Mouse (Mus musculus) embryonic facial prominence, embryonic 10.5 days (tissue): ENCODE results near the gene Nanos2. TPM values are rescaled to one million over a fixed set of nuclear protein-coding genes. Genes with fewer than 3 reads are reported as not detected.

Experiments
- DNase-seq: peaks from one replicate; pipeline ENCODE4 v3.0.0-alpha.2; 2017; ENCODE audit warnings: low spot score
- H3K27ac ChIP-seq: fragments of 300-500 bp; sonication (generic); replicated peaks from 2 replicates; pipeline ENCODE4 v1.5.1; 2016; ENCODE audit warnings: mild to moderate bottlenecking
- H3K27me3 ChIP-seq: fragments of 300-500 bp; sonication (generic); replicated peaks from 2 replicates; pipeline ENCODE4 v1.6.1; 2016; ENCODE audit warnings: low read depth, mild to moderate bottlenecking; ENCODE audit not compliant: poor library complexity, severe bottlenecking
- H3K36me3 ChIP-seq: fragments of 300-500 bp; sonication (generic); replicated peaks from 2 replicates; pipeline ENCODE4 v1.6.1; 2016; ENCODE audit warnings: mild to moderate bottlenecking, moderate library complexity
- H3K4me1 ChIP-seq: fragments of 300-500 bp; sonication (generic); 2 replicates; pipeline ENCODE4 v1.6.1; 2016
- H3K4me3 ChIP-seq: fragments of 300-500 bp; sonication (generic); 2 replicates; pipeline ENCODE4 v1.5.1; 2016; ENCODE audit warnings: mild to moderate bottlenecking, moderate library complexity
- H3K9me3 ChIP-seq: fragments of 300-500 bp; sonication (generic); 2 replicates; pipeline ENCODE4 v1.6.1; 2016; ENCODE audit warnings: mild to moderate bottlenecking
- WGBS: fragments of 180-500 bp; shearing (Covaris S2); methylation state at CpG from one replicate; pipeline ENCODE4 v1.1.7; 2016; 5-methylcytosine and 5-hydroxymethylcytosine counted together
- polyA plus RNA-seq: library from polyadenylated mRNA; unstranded; fragments of >200 nt; fragmentation: Nextera tagmentation; extraction: Ambion mirVana; gene quantifications from 2 replicates; pipeline ENCODE4 v1.2.1, GENCODE M21; 2016

The Nanos2 gene
- polyA plus RNA-seq, 1 experiment from 2014 or later = not detected

GRCm38 (mm10) chr7:19024581-19025255, 37.5 kb downstream of the Nanos2 start:
- peaks cover 41% of the 10 kb centered on the region for H3K27me3 ChIP-seq
- 1% methylated on average over 36 of the region's 36 CpGs for WGBS
- peaks cover 14% of the 10 kb centered on the region for H3K36me3 ChIP-seq
- DNase-seq = no peak
- H3K27ac ChIP-seq = peak overlapping the region; percentile 92
- peak overlapping the region; percentile 97 for H3K4me3 ChIP-seq
- no peaks in the 10 kb centered on the region for H3K9me3 ChIP-seq
- peaks cover 37% of the 10 kb centered on the region for H3K4me1 ChIP-seq

GRCm38 (mm10) chr7:19028067-19028466, 40.9 kb downstream of the Nanos2 start:
- H3K4me3 ChIP-seq = no peak overlapping the region
- H3K4me1 ChIP-seq = peaks cover 33% of the 10 kb centered on the region
- H3K9me3 ChIP-seq = no peaks in the 10 kb centered on the region
- H3K27ac ChIP-seq = no peak overlapping the region
- peaks cover 47% of the 10 kb centered on the region for H3K36me3 ChIP-seq
- DNase-seq = no peak
- peaks cover 9% of the 10 kb centered on the region for H3K27me3 ChIP-seq

GRCm38 (mm10) chr7:19029084-19029653, 42.0 kb downstream of the Nanos2 start:
- H3K4me3 ChIP-seq = no peak overlapping the region
- no peak overlapping the region for H3K27ac ChIP-seq
- peak; percentile 73 for DNase-seq
- no peaks in the 10 kb centered on the region for H3K27me3 ChIP-seq
- peaks cover 58% of the 10 kb centered on the region for H3K36me3 ChIP-seq
- 65% methylated on average over 6 of the region's 6 CpGs for WGBS
- peaks cover 25% of the 10 kb centered on the region for H3K4me1 ChIP-seq
- no peaks in the 10 kb centered on the region for H3K9me3 ChIP-seq

- Histone ChIP-seq H3K4me3 (no peak overlapping the region), H3K27me3 (no peaks in the 10 kb centered on the region), H3K4me1 (peaks cover 7% of the 10 kb centered on the region), H3K36me3 (peaks cover 83% of the 10 kb centered on the region), H3K27ac (no peak overlapping the region), H3K9me3 (no peaks in the 10 kb centered on the region)
- DNase-seq = no peak
- 58% methylated on average over 4 of the region's 4 CpGs for WGBS
These were observed 44.4 kb downstream of the Nanos2 start for GRCm38 (mm10) chr7:19031641-19032040.

Other genes with a start within 250 kb of the Nanos2 start
- gene Psg19, start 188.9 kb upstream of the Nanos2 start, polyA plus RNA-seq = not detected in 2 replicates
- gene Psg17, start 165.8 kb upstream of the Nanos2 start, polyA plus RNA-seq = 0.11 TPM in 1 of 2 replicates, not detected in the other
- gene Mill2, start 147.4 kb upstream of the Nanos2 start, polyA plus RNA-seq = not detected in 2 replicates
- gene Pglyrp1, start 116.1 kb upstream of the Nanos2 start, polyA plus RNA-seq = 0.69 and 0.70 TPM in 2 replicates
- 30.9 and 34.8 TPM in 2 replicates for gene Ccdc61, start 77.0 kb upstream of the Nanos2 start, polyA plus RNA-seq
- gene Nova2, start 61.5 kb upstream of the Nanos2 start, polyA plus RNA-seq = 0.98 and 1.5 TPM in 2 replicates
- gene Mypop, start 3.8 kb downstream of the Nanos2 start, polyA plus RNA-seq = 4.0 and 4.1 TPM in 2 replicates
- 25.0 and 25.7 TPM in 2 replicates for gene Irf2bp1, start 16.6 kb downstream of the Nanos2 start, polyA plus RNA-seq
- not detected in 2 replicates for gene Foxa3, start 36.1 kb downstream of the Nanos2 start, polyA plus RNA-seq
- gene Sympk, start 37.0 kb downstream of the Nanos2 start, polyA plus RNA-seq = 43.4 and 45.2 TPM in 2 replicates
- not detected in 2 replicates for gene Rsph6a, start 67.3 kb downstream of the Nanos2 start, polyA plus RNA-seq
- 16.8 and 18.0 TPM in 2 replicates for gene Dmwd, start 88.8 kb downstream of the Nanos2 start, polyA plus RNA-seq
- 7.0 and 9.1 TPM in 2 replicates for gene Dmpk, start 96.4 kb downstream of the Nanos2 start, polyA plus RNA-seq
- gene Six5, start 107.2 kb downstream of the Nanos2 start, polyA plus RNA-seq = 6.3 and 7.6 TPM in 2 replicates
- 0.99 and 1.9 TPM in 2 replicates for gene Gm4969, start 131.0 kb downstream of the Nanos2 start, polyA plus RNA-seq
- gene Fbxo46, start 132.5 kb downstream of the Nanos2 start, polyA plus RNA-seq = 15.9 and 18.0 TPM in 2 replicates
- 14.6 and 15.1 TPM in 2 replicates for gene Qpctl, start 161.9 kb downstream of the Nanos2 start, polyA plus RNA-seq
- 178 and 189 TPM in 2 replicates for gene Snrpd2, start 162.3 kb downstream of the Nanos2 start, polyA plus RNA-seq
- 1.4 and 1.6 TPM in 2 replicates for gene Gipr, start 178.7 kb downstream of the Nanos2 start, polyA plus RNA-seq
- 5.2 and 6.2 TPM in 2 replicates for gene Eml2, start 189.0 kb downstream of the Nanos2 start, polyA plus RNA-seq
- 1.7 and 2.0 TPM in 2 replicates for gene Gpr4, start 225.1 kb downstream of the Nanos2 start, polyA plus RNA-seq
- 46.4 and 49.4 TPM in 2 replicates for gene Opa3, start 240.9 kb downstream of the Nanos2 start, polyA plus RNA-seq